Mouse (Mus musculus) hindbrain, embryonic 12.5 days (tissue): ENCODE results near the gene 1810037I17Rik. TPM values are rescaled to one million over a fixed set of nuclear protein-coding genes. Genes with fewer than 3 reads are reported as not detected.

Experiments used
- ATAC-seq: fragments of 200-750 bp; cut with Nextera tagmentation; 2 replicates; pipeline ENCODE4 v1.8.0; 2017; ENCODE audit warnings: moderate TSS enrichment; ENCODE audit not compliant: low FRiP score
- H3K27ac ChIP-seq: fragments of 300-500 bp; sonication (generic); 2 replicates; pipeline ENCODE4 v1.5.1; 2016; ENCODE audit warnings: mild to moderate bottlenecking
- H3K27me3 ChIP-seq: fragments of 300-500 bp; sonication (generic); 2 replicates; pipeline ENCODE4 v1.6.1; 2016; ENCODE audit warnings: mild to moderate bottlenecking
- H3K36me3 ChIP-seq: fragments of 300-500 bp; sonication (generic); 2 replicates; pipeline ENCODE4 v1.6.1; 2016; ENCODE audit warnings: mild to moderate bottlenecking
- H3K4me1 ChIP-seq: fragments of 300-500 bp; sonication (generic); 2 replicates; pipeline ENCODE4 v1.6.1; 2016
- H3K4me2 ChIP-seq: fragments of 300-500 bp; sonication (generic); replicated peaks from 2 replicates; pipeline ENCODE4 v1.6.1; 2016; ENCODE audit warnings: mild to moderate bottlenecking
- H3K4me3 ChIP-seq: fragments of 300-500 bp; sonication (generic); 2 replicates; pipeline ENCODE4 v1.5.1; 2016; ENCODE audit warnings: mild to moderate bottlenecking
- H3K9ac ChIP-seq: fragments of 300-500 bp; sonication (generic); 2 replicates; pipeline ENCODE4 v1.6.1; 2016; ENCODE audit warnings: mild to moderate bottlenecking, moderate library complexity
- H3K9me3 ChIP-seq: fragments of 300-500 bp; sonication (generic); replicated peaks from 2 replicates; pipeline ENCODE4 v1.6.1; 2016; ENCODE audit warnings: mild to moderate bottlenecking
- WGBS: fragments of 180-500 bp; shearing (Covaris S2); methylation state at CpG from one replicate; pipeline ENCODE4 v1.1.7; 2016; 5-methylcytosine and 5-hydroxymethylcytosine counted together
- polyA plus RNA-seq: library from polyadenylated mRNA; unstranded; fragments of >200 nt; fragmentation: Nextera tagmentation; extraction: Ambion mirVana; gene quantifications from 2 replicates; pipeline ENCODE4 v1.2.1, GENCODE M21; 2016

The 1810037I17Rik gene
- polyA plus RNA-seq = 85.7 and 101 TPM in 2 replicates

GRCm38 (mm10) chr3:122924009-122924914, at the start of gene 1810037I17Rik:
1810037I17Rik (plus strand) TSS chr3:122924203.
- WGBS = under 1% methylated on average over 66 of the region's 68 CpGs
- peak; percentile 99 for ATAC-seq
- no peaks in the 10 kb centered on the region for H3K9me3 ChIP-seq
- 0 out of 2 replicates have a peak, but pooled peaks cover 10% of the 10 kb centered on the region for H3K36me3 ChIP-seq
- H3K4me3 ChIP-seq = peak within 1 kb of the TSS; percentile 54
- peak within 1 kb of the TSS; percentile 64 for H3K4me2 ChIP-seq
- peak within 1 kb of the TSS; percentile 76 for H3K27ac ChIP-seq
- peak within 1 kb of the TSS; percentile 64 for H3K9ac ChIP-seq
- H3K27me3 ChIP-seq = no peaks in the 10 kb centered on the region
- peaks cover 6% of the 10 kb centered on the region; the same call in 1 of the 2 replicates for H3K4me1 ChIP-seq

GRCm38 (mm10) chr3:122876870-122877269, 47.1 kb upstream of the 1810037I17Rik start:
- no peak overlapping the region for H3K27ac ChIP-seq
- no peak overlapping the region for H3K4me3 ChIP-seq
- no peak for ATAC-seq
- H3K27me3 ChIP-seq = no peaks in the 10 kb centered on the region
- H3K4me2 ChIP-seq = no peak overlapping the region
- H3K36me3 ChIP-seq = no peaks in the 10 kb centered on the region
- H3K9me3 ChIP-seq = no peaks in the 10 kb centered on the region
- 86% methylated on average over 2 of the region's 2 CpGs for WGBS
- H3K4me1 ChIP-seq = no peaks in the 10 kb centered on the region
- H3K9ac ChIP-seq = no peak overlapping the region

- H3K4me2 ChIP-seq = no peak overlapping the region
- ATAC-seq = no peak
- WGBS = 90% methylated on average over 3 of the region's 3 CpGs
- no peaks in the 10 kb centered on the region for H3K36me3 ChIP-seq
- H3K9me3 ChIP-seq = no peaks in the 10 kb centered on the region
- H3K4me3 ChIP-seq = no peak overlapping the region
- no peak overlapping the region for H3K9ac ChIP-seq
- no peaks in the 10 kb centered on the region for H3K4me1 ChIP-seq
- H3K27me3 ChIP-seq = no peaks in the 10 kb centered on the region
- H3K27ac ChIP-seq = no peak overlapping the region
Observed at GRCm38 (mm10) chr3:122877543-122877942, 46.5 kb upstream of the 1810037I17Rik start.

GRCm38 (mm10) chr3:122878705-122879315, 45.2 kb upstream of the 1810037I17Rik start:
- H3K27me3 ChIP-seq = no peaks in the 10 kb centered on the region
- no peak overlapping the region for H3K4me2 ChIP-seq
- H3K27ac ChIP-seq = no peak overlapping the region
- no peaks in the 10 kb centered on the region for H3K9me3 ChIP-seq
- no peaks in the 10 kb centered on the region for H3K4me1 ChIP-seq
- H3K9ac ChIP-seq = no peak overlapping the region
- no peak for ATAC-seq
- no peak overlapping the region for H3K4me3 ChIP-seq
- WGBS = 91% methylated on average over 8 of the region's 8 CpGs
- H3K36me3 ChIP-seq = no peaks in the 10 kb centered on the region

- Histone ChIP-seq H3K27me3 (no peaks in the 10 kb centered on the region), H3K4me3 (no peak overlapping the region), H3K4me1 (no peaks in the 10 kb centered on the region), H3K4me2 (no peak overlapping the region), H3K9ac (no peak overlapping the region), H3K27ac (no peak overlapping the region), H3K36me3 (no peaks in the 10 kb centered on the region), H3K9me3 (no peaks in the 10 kb centered on the region)
- 81% methylated on average over 4 of the region's 4 CpGs for WGBS
- no peak for ATAC-seq
Observed at GRCm38 (mm10) chr3:122887505-122888301, 36.3 kb upstream of the 1810037I17Rik start.

- Histone ChIP-seq H3K27ac (no peak overlapping the region), H3K27me3 (no peaks in the 10 kb centered on the region), H3K36me3 (no peaks in the 10 kb centered on the region), H3K4me3 (no peak overlapping the region), H3K9ac (no peak overlapping the region), H3K4me2 (no peak overlapping the region), H3K4me1 (no peaks in the 10 kb centered on the region), H3K9me3 (no peaks in the 10 kb centered on the region)
- 84% methylated on average over 5 of the region's 5 CpGs for WGBS
- no peak for ATAC-seq
Observed at GRCm38 (mm10) chr3:122888371-122888819, 35.6 kb upstream of the 1810037I17Rik start.

GRCm38 (mm10) chr3:122894772-122895171, 29.2 kb upstream of the 1810037I17Rik start, which contains the start of gene Fabp2:
Fabp2 (plus strand) TSS chr3:122895072.
- no peak within 1 kb of the TSS for H3K27ac ChIP-seq
- no peak within 1 kb of the TSS for H3K4me2 ChIP-seq
- no peaks in the 10 kb centered on the region for H3K4me1 ChIP-seq
- no peaks in the 10 kb centered on the region for H3K36me3 ChIP-seq
- H3K27me3 ChIP-seq = no peaks in the 10 kb centered on the region
- H3K9me3 ChIP-seq = no peaks in the 10 kb centered on the region
- H3K9ac ChIP-seq = no peak within 1 kb of the TSS
- H3K4me3 ChIP-seq = no peak within 1 kb of the TSS
- ATAC-seq = no peak
- 94% methylated on average over 3 of the region's 3 CpGs for WGBS

- Histone ChIP-seq H3K36me3 (no peaks in the 10 kb centered on the region), H3K27ac (no peak overlapping the region), H3K4me1 (no peaks in the 10 kb centered on the region), H3K9ac (no peak overlapping the region), H3K27me3 (no peaks in the 10 kb centered on the region), H3K4me3 (no peak overlapping the region), H3K9me3 (no peaks in the 10 kb centered on the region), H3K4me2 (no peak overlapping the region)
- ATAC-seq = no peak
- WGBS = 88% methylated on average over 11 of the region's 11 CpGs
Observed at GRCm38 (mm10) chr3:122895189-122895731, 28.7 kb upstream of the 1810037I17Rik start.

GRCm38 (mm10) chr3:122898254-122898653, 25.7 kb upstream of the 1810037I17Rik start:
- no peaks in the 10 kb centered on the region for H3K36me3 ChIP-seq
- WGBS = 60% methylated on average over 6 of the region's 6 CpGs
- no peak for ATAC-seq
- no peaks in the 10 kb centered on the region for H3K27me3 ChIP-seq
- H3K4me2 ChIP-seq = no peak overlapping the region
- no peaks in the 10 kb centered on the region for H3K4me1 ChIP-seq
- H3K4me3 ChIP-seq = no peak overlapping the region
- no peaks in the 10 kb centered on the region for H3K9me3 ChIP-seq
- H3K9ac ChIP-seq = no peak overlapping the region
- H3K27ac ChIP-seq = no peak overlapping the region

GRCm38 (mm10) chr3:122903746-122904433, 20.1 kb upstream of the 1810037I17Rik start:
- Histone ChIP-seq H3K4me2 (no peak overlapping the region), H3K4me3 (no peak overlapping the region), H3K27me3 (no peaks in the 10 kb centered on the region), H3K9ac (no peak overlapping the region), H3K9me3 (no peaks in the 10 kb centered on the region), H3K27ac (no peak overlapping the region), H3K36me3 (no peaks in the 10 kb centered on the region), H3K4me1 (no peaks in the 10 kb centered on the region)
- ATAC-seq = peak; percentile 66; the same call in 1 of the 2 replicates
- WGBS = 47% methylated on average over 12 of the region's 12 CpGs

GRCm38 (mm10) chr3:122907841-122908240, 16.2 kb upstream of the 1810037I17Rik start:
- H3K9ac ChIP-seq = no peak overlapping the region
- no peak overlapping the region for H3K4me3 ChIP-seq
- no peaks in the 10 kb centered on the region for H3K4me1 ChIP-seq
- no peaks in the 10 kb centered on the region for H3K36me3 ChIP-seq
- no peak overlapping the region for H3K4me2 ChIP-seq
- WGBS = 82% methylated on average over 2 of the region's 2 CpGs
- no peaks in the 10 kb centered on the region for H3K9me3 ChIP-seq
- no peak for ATAC-seq
- no peak overlapping the region for H3K27ac ChIP-seq
- H3K27me3 ChIP-seq = no peaks in the 10 kb centered on the region
